Mouse (Mus musculus) embryonic facial prominence, embryonic 14.5 days (tissue): ENCODE measurements at regions not wholly inside any gene's neighbourhood (a gene's known extent, or its start where the extent isn't known, plus 50 kb on each side); places are given as distances from the start of the nearest gene placed in this dataset.
A peak's percentile ranks its signal among the peaks of the same experiment; 100 is the strongest.
"Not testable (repeated sequence)": the region's sequence is repeated elsewhere in the genome, so short reads cannot be mapped to it uniquely, and the experiment has no call there.

Experiments
- ATAC-seq: fragments of 200-750 bp; cut with Nextera tagmentation; 2 replicates; pipeline ENCODE4 v1.8.0; 2017; ENCODE audit warnings: low read depth, moderate number of reproducible peaks, moderate TSS enrichment
- DNase-seq: peaks from one replicate; pipeline ENCODE4 v3.0.0-alpha.2; 2015; ENCODE audit warnings: low spot score
- H3K27ac ChIP-seq: fragments of 300-500 bp; sonication (generic); replicated peaks from 2 replicates; pipeline ENCODE4 v1.5.1; 2014; ENCODE audit warnings: low read depth, mild to moderate bottlenecking, low read length, moderate library complexity
- H3K27me3 ChIP-seq: fragments of 300-500 bp; sonication (generic); replicated peaks from 2 replicates; pipeline ENCODE4 v1.6.1; 2014; ENCODE audit warnings: low read length; ENCODE audit not compliant: control insufficient read depth, insufficient read depth
- H3K36me3 ChIP-seq: fragments of 300-500 bp; sonication (generic); 2 replicates; pipeline ENCODE4 v1.6.1; 2014; ENCODE audit warnings: low read length, mixed read lengths; ENCODE audit not compliant: control insufficient read depth, insufficient read depth
- H3K4me1 ChIP-seq: fragments of 300-500 bp; sonication (generic); 2 replicates; pipeline ENCODE4 v1.6.1; 2014; ENCODE audit warnings: antibody characterized with exemption, low read length; ENCODE audit not compliant: control insufficient read depth, insufficient read depth
- H3K4me2 ChIP-seq: fragments of 300-500 bp; sonication (generic); 2 replicates; pipeline ENCODE4 v1.6.1; 2014; ENCODE audit warnings: low read depth, mild to moderate bottlenecking, low read length, moderate library complexity, mixed read lengths
- H3K4me3 ChIP-seq: fragments of 300-500 bp; sonication (generic); 2 replicates; pipeline ENCODE4 v1.5.1; 2014; ENCODE audit warnings: low read depth, mild to moderate bottlenecking, low read length
- H3K9ac ChIP-seq: fragments of 300-500 bp; sonication (generic); 2 replicates; pipeline ENCODE4 v1.6.1; 2014; ENCODE audit warnings: low read depth, mild to moderate bottlenecking, low read length, moderate library complexity, mixed read lengths
- H3K9me3 ChIP-seq: fragments of 300-500 bp; sonication (generic); 2 replicates; pipeline ENCODE4 v1.6.1; 2016; ENCODE audit warnings: low read length; ENCODE audit not compliant: control insufficient read depth
- WGBS: fragments of 180-500 bp; shearing (Covaris S2); extraction: QIAGEN DNeasy Blood & Tissue Kit; methylation state at CpG from one replicate; pipeline ENCODE4 v1.1.7; 2014; 5-methylcytosine and 5-hydroxymethylcytosine counted together

- no peak overlapping the region; the same call in 1 of the 2 replicates for H3K27ac ChIP-seq
- no peak for ATAC-seq
These were observed 102.7 kb upstream of the Slc38a2 start for GRCm38 (mm10) chr15:96802034-96802728.

GRCm38 (mm10) chr15:96799228-96799627 lies 99.7 kb upstream of the Slc38a2 start:
- no peaks in the 10 kb centered on the region for H3K36me3 ChIP-seq
- peaks cover 15% of the 10 kb centered on the region for H3K4me1 ChIP-seq
- H3K27me3 ChIP-seq: no peaks in the 10 kb centered on the region
- ATAC-seq (no peak), DNase-seq (peak; percentile 50)
- no peak overlapping the region for H3K4me2 ChIP-seq
- H3K9me3 ChIP-seq: no peaks in the 10 kb centered on the region
- H3K9ac ChIP-seq: no peak overlapping the region
- H3K4me3 ChIP-seq: no peak overlapping the region
- H3K27ac ChIP-seq: peak overlapping the region; percentile 8; the same call in 1 of the 2 replicates
- 56% methylated on average over 12 of the region's 12 CpGs for WGBS

More at GRCm38 (mm10) chr15:96802034-96802728, 102.7 kb upstream of the Slc38a2 start:
- Histone ChIP-seq H3K36me3 (no peaks in the 10 kb centered on the region), H3K27me3 (no peaks in the 10 kb centered on the region), H3K9me3 (no peaks in the 10 kb centered on the region), H3K4me2 (no peak overlapping the region), H3K4me1 (peaks cover 13% of the 10 kb centered on the region), H3K4me3 (no peak overlapping the region), H3K9ac (no peak overlapping the region)
- DNase-seq: peak; percentile 77
- 62% methylated on average over 9 of the region's 9 CpGs for WGBS

- no peaks in the 10 kb centered on the region for H3K27me3 ChIP-seq
- H3K4me2 ChIP-seq: no peak overlapping the region
- DNase-seq (peak; percentile 75), ATAC-seq (0 out of 2 replicates have a peak, but pooled peaks have one; percentile 37)
- peaks cover 15% of the 10 kb centered on the region for H3K4me1 ChIP-seq
- H3K4me3 ChIP-seq: no peak overlapping the region
- no peak overlapping the region for H3K9ac ChIP-seq
- peak overlapping the region; percentile 68 for H3K27ac ChIP-seq
- no peaks in the 10 kb centered on the region for H3K36me3 ChIP-seq
- H3K9me3 ChIP-seq: no peaks in the 10 kb centered on the region
- WGBS: 46% methylated on average over 4 of the region's 4 CpGs
These were observed 98.2 kb upstream of the Slc38a2 start for GRCm38 (mm10) chr15:96797615-96798270.

GRCm38 (mm10) chr15:96794177-96794719 lies 94.7 kb upstream of the Slc38a2 start:
- H3K4me3 ChIP-seq: no peak overlapping the region
- ATAC-seq (no peak), DNase-seq (no peak)
- no peaks in the 10 kb centered on the region for H3K9me3 ChIP-seq
- no peaks in the 10 kb centered on the region for H3K36me3 ChIP-seq
- no peak overlapping the region for H3K4me2 ChIP-seq
- no peak overlapping the region for H3K27ac ChIP-seq
- H3K27me3 ChIP-seq: no peaks in the 10 kb centered on the region
- 82% methylated on average over 6 of the region's 6 CpGs for WGBS
- no peak overlapping the region for H3K9ac ChIP-seq
- peaks cover 13% of the 10 kb centered on the region for H3K4me1 ChIP-seq

- DNase-seq (no peak), ATAC-seq (no peak)
- no peak overlapping the region for H3K4me2 ChIP-seq
- peaks cover 11% of the 10 kb centered on the region; the same call in 1 of the 2 replicates for H3K4me1 ChIP-seq
- no peak overlapping the region for H3K27ac ChIP-seq
- H3K9ac ChIP-seq: no peak overlapping the region
- H3K36me3 ChIP-seq: no peaks in the 10 kb centered on the region
- H3K27me3 ChIP-seq: no peaks in the 10 kb centered on the region
- no peak overlapping the region for H3K4me3 ChIP-seq
- 92% methylated on average over 15 of the region's 15 CpGs for WGBS
- no peaks in the 10 kb centered on the region for H3K9me3 ChIP-seq
These were observed 93.7 kb upstream of the Slc38a2 start for GRCm38 (mm10) chr15:96793251-96793650.

GRCm38 (mm10) chr15:96791306-96791705 lies 91.8 kb upstream of the Slc38a2 start:
- Histone ChIP-seq H3K27ac (no peak overlapping the region), H3K4me1 (no peaks in the 10 kb centered on the region; the same call in 1 of the 2 replicates), H3K27me3 (no peaks in the 10 kb centered on the region), H3K9me3 (no peaks in the 10 kb centered on the region), H3K4me2 (no peak overlapping the region), H3K4me3 (no peak overlapping the region), H3K36me3 (no peaks in the 10 kb centered on the region), H3K9ac (no peak overlapping the region)
- WGBS: 74% methylated on average over 6 of the region's 6 CpGs
- no peak for ATAC-seq
- DNase-seq: no peak

- not testable (repeated sequence) for ATAC-seq, H3K36me3 ChIP-seq, DNase-seq, H3K4me2 ChIP-seq, H3K9ac ChIP-seq, H3K4me1 ChIP-seq, H3K27ac ChIP-seq, H3K4me3 ChIP-seq, H3K27me3 ChIP-seq, H3K9me3 ChIP-seq
- 100% methylated on average over 2 of the region's 2 CpGs for WGBS
These were observed 88.4 kb upstream of the Slc38a2 start for GRCm38 (mm10) chr15:96787921-96788320.

GRCm38 (mm10) chr15:96784578-96784977 lies 85.0 kb upstream of the Slc38a2 start:
- Histone ChIP-seq H3K4me1 (no peaks in the 10 kb centered on the region; the same call in 1 of the 2 replicates), H3K36me3 (no peaks in the 10 kb centered on the region), H3K4me3 (no peak overlapping the region), H3K27me3 (no peaks in the 10 kb centered on the region), H3K9me3 (no peaks in the 10 kb centered on the region), H3K4me2 (no peak overlapping the region), H3K27ac (no peak overlapping the region), H3K9ac (no peak overlapping the region)
- DNase-seq (no peak), ATAC-seq (no peak)
- 89% methylated on average over 7 of the region's 7 CpGs for WGBS
